Mouse (Mus musculus) ovary, adult 18-20 months (tissue): ENCODE measurements around the gene Tmigd3.
A peak's percentile ranks its signal among the peaks of the same experiment; 100 is the strongest.

Experiments used
- DNase-seq: peaks from one replicate; pipeline ENCODE4 v3.0.0; 2022; ENCODE audit warnings: low spot score, mixed read lengths

Gene Tmigd3

DNA sequence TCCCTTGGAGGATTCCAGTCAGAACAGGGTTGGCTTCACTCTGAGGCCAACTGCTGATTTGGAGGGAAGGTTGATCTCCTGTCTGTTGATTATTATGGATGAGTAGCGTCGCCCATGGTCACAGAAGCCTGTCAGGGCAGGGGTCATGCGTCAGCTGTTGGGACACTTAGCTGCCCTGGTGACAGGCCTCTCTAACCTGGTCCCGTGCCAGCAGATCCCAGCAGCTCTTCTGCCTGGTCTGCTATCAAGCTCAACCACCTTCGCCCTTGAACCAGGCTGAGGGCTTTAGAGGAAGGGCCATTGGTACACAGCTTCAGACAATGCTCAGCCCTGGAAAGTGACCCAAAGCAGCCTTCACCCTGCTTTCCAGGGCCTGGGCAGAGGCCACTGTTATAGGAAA is 5.3 kb downstream of the Tmigd3 start:
- DNase-seq = no peak

- no peak for DNase-seq
Measured at GRCm38 (mm10) chr3:105877252-105877803, 6.6 kb downstream of the Tmigd3 start.

- DNase-seq = no peak
Measured at GRCm38 (mm10) chr3:105877919-105878318, 7.2 kb downstream of the Tmigd3 start.

GRCm38 (mm10) chr3:105878751-105879150 is 8.0 kb downstream of the Tmigd3 start:
- DNase-seq = no peak

DNA sequence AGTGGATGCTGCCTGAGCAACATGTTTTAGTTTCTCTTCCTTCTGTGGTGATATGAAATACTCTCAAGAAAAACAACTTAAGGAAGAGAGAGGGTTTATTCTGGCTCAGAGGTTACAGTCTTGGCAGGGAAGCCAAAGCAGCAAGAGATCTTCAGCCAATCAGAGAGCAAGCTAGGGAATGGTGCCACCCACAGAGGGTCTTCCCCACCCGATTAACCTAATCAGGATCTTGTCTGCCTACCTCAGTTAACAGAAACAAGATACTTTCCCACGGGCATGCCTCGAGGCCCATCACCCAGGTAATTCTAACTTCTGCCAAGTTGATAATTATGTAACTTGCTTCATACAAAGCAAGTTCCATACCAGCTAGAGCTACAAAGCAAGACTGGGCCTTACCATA is 9.7 kb downstream of the Tmigd3 start:
- DNase-seq = no peak

DNA sequence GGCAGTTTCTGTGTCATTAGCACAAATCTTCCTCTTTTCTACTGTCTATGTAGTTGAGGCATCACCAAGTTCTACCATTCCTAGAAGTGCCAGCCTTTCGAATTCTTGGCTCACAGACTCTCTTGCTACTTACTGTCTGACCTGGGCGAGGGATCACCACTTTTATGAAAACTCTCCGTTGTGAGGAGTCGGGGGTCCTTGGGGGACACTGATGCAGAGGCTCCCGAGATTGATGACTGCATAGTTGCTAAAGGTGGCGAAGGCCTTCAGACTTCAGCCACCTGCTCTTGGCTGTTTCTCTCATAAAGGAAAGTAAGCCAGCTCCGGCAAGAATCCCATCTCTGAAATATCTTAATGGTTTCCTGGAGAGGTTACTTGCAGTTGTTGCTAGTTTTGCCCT is 11.4 kb downstream of the Tmigd3 start:
- DNase-seq = no peak

GRCm38 (mm10) chr3:105883111-105883510 is 12.4 kb downstream of the Tmigd3 start:
- no peak for DNase-seq

DNA sequence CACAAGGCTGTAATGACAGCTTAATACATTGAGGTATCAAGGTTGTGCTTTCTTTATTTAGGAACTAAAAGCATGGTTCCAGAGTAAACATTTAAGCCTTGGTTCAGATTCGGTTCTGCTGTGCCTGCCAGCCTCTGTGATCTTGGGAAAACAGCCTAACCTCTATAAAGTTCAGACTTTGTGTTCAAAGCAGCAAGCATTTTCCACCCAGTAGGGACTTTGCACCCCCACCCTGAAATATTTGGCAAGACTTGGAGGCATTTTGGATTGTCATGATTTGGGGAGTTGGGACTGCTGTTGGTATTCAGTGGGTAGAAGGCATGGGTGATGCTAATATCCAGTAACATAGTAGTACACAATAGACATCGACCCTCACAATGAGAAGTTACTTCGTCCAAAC is 18.3 kb downstream of the Tmigd3 start:
- DNase-seq = no peak

DNA sequence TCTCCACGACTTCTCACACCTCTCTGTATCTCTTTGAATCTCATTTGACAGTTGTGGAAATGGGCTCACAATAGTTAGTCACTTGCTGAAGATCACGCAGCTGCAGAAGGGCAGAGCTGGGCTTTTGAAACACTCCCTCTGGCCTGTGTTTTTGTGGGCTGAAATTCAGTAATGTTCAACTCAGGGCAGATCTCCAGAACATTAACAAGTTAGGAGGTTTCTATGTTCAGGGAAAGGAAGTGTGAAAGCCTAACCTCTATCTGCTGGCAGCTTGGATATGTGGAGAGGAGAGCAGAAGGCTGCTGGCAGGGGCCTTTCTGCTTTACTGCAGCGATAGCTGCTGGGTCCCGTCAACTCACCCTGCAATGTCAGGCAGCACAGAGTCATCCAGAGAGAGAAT is 19.5 kb downstream of the Tmigd3 start:
- DNase-seq = no peak

DNA sequence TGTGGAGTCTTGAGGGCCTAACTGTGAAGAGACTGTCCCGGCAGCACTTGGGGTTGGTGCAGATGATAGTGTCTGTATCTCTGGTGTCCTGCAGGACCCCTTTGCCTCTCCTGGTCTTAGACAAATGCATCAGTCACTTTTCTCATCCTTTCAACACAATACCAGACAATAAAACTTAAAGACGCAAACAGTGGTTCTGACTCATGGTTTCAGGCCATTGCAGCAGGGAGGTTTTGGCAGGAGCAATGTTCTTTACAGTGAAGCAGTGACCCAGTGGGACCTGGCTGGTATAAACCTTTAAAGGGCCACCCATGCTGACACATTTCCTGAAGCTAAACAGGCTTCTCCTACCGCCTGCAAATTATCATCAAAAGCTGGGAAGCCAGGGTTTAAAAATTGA is 20.4 kb downstream of the Tmigd3 start:
- no peak for DNase-seq

- DNase-seq = peak; percentile 18
Measured at GRCm38 (mm10) chr3:105891760-105892571, 21.3 kb downstream of the Tmigd3 start.

DNA sequence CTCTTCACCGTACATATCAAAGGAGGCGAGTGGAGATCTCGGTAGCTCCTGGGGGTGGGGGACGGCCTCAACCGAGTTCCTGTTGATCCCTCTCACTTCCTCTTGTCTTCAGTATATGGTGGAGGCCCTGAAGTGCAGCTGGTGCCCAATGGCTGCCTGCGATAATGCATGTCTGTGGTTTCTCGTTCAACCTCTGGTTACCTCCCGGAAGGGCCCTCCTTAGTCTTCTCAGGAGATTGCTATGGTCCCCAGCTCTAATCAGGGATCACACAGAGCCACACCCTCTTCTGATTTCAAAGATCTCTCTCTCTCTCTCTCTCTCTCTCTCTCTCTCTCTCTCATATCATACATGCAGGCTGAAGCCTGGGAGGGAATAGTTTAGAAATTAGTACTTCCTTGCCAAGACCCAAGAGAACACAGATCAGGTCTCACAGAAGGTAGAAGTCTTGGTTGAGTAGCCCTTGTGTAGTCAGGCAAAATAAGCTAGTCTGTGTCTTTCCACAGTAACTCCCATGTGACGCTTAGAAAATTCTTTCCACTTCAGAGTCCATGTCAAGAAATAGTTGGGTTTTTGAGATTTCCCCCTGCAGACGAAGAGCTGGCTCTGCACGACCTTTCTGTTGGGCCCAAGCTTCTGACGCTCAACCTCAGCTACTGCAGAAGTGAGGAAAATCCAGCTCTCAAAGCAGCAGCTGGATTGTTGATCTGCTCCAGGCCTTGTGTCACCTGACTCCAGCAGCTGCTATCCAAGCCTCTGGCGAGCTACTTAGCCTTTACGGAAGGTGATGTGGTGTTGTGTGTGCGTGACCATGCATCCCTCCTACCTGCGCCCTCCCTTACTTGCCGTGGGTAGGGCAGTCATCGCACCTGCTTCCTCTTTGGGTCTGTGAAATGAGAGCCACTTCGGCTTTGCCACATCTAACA is 22.1 kb downstream of the Tmigd3 start:
- DNase-seq = no peak

DNA sequence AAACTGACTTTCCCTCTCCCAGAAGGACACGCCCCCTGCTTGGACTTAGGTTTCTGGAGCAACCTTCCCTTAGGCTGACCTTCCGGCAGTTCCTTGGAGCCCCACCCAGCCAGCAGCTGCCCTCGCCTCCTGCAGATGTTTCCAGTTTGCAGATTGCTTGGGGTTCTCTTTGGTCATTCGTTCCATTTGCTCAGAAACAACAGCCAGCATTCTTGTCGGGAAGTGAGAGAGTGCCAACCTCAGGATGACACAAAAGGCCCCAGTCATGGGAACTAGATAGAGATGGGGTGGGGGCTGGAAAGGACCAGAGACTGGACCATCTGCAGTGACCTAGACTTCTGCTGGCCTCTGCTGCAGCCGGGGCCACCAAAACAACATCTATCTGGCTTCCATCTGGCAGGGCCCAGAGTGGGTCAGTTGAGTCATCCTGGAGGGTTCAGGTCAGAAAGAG is 23.3 kb downstream of the Tmigd3 start:
- DNase-seq = peak; percentile 20

- DNase-seq = peak; percentile 88
Measured at GRCm38 (mm10) chr3:105894601-105895592, 24.2 kb downstream of the Tmigd3 start.

DNA sequence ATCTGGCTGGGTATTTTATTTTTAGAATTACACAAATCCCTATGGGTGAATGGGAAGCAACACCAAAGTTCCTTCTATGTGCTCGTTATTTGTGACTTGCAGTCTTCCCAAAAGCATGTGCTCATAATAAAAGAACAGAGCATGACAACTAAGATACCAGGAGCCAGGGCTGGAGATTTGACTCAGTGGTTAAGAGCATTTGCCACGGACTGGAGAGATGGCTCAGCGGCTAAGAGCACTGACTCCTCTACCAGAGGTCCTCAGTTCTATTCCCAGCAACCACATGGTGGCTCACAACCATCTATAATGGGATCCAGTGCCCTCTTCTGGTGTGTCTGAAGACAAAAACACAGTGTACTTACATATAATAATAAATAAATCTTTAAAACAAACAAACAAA is 26.1 kb downstream of the Tmigd3 start:
- DNase-seq = no peak

DNA sequence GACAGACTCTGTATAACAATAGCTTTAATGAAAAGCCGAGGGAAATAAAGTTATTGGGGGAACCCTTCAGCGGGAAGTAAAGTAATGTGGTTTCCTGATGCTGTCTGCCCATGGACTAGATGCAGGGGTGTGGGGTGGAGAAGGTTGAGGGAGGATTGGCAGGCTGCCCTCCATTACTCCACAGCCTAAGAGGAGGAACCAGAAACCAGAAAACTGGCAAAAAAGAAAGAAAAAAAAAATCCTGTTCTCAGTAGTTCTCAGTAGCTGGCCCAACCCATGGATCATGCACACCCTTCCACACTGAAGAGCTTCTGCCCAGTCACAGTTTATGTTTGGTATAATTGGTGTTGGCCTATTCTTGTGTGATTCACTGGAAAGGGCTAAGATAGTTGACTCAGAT is 27.6 kb downstream of the Tmigd3 start:
- DNase-seq = no peak

GRCm38 (mm10) chr3:105898861-105899260 is 28.2 kb downstream of the Tmigd3 start:
- no peak for DNase-seq

- DNase-seq = peak; percentile 49
Measured at GRCm38 (mm10) chr3:105899394-105900147, 28.9 kb downstream of the Tmigd3 start.

GRCm38 (mm10) chr3:105900266-105900665 is 29.6 kb downstream of the Tmigd3 start:
- DNase-seq = no peak

DNA sequence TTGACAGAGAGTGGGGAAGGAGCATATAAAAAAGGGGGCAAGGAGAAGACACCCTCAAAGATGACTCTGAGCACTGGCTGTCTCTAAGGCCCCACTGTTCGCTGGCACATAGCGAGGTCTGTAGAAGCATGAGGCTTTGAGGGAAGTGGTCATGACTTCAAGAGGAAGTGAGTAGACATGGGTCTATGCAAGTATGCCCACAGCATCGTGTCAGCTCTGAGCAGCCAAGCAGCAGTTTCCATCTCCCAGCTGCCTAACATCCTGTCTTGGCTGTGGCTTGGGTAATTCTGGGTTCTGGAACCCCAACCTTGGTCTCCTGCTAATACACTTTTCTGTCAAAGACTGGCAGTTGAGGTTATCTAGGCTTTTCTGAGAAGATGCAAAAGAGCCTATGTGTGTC is 30.0 kb downstream of the Tmigd3 start:
- DNase-seq = no peak

GRCm38 (mm10) chr3:105901468-105901867 is 30.8 kb downstream of the Tmigd3 start:
- DNase-seq = no peak
